Mouse (Mus musculus): Measurements from ENCODE around the gene Tpcn1. TPM values are rescaled to one million over a fixed set of nuclear protein-coding genes. Genes with fewer than 3 reads are reported as not detected.

Gene Tpcn1
- polyA plus RNA-seq, 1 experiment from 2014 or later: 21.4 TPM

DNA sequence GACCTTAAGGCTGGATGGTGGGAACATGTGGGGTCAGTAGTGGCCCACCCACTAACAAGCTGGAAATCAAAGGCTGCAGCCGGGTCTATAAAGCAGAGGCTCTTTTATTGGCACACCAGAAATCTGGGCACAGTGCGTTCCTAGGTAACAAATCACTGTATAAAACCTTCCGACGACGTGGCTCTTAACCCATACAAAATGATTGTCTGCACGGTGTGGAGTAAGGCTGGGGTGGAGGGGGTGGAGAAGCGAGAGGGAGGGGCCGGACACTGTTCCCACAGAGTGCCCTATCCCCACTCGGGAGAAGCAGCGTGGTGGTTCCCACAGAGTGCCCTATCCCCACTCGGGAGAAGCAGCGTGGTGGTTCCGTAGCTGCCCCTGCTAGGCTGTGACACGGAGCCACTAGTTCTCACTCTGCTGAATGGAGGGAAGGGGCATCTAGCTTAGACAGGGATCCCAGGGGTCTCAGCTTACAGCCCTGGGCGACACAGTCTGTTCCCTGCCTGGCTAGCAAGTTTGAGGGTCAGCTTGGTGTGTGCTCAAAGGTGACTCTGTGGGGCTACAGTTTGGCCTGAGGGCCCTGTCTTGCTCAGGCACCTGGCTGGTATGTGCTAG lies 54.3 kb downstream of the Tpcn1 start:
- H3K27ac ChIP-seq (ENCODE audit: low read length): no peak overlapping the region
- WGBS: 60% methylated on average over 15 of the region's 15 CpGs
- H3K4me2 ChIP-seq (ENCODE audit: low read depth, low read length): no peak overlapping the region
- H3K4me3 ChIP-seq (ENCODE audit: low read length): no peak overlapping the region
- peaks cover 15% of the 10 kb centered on the region; the same call in 1 of the 2 replicates for H3K36me3 ChIP-seq (ENCODE audit: control insufficient read depth, insufficient read depth, low read length)
- no peaks in the 10 kb centered on the region for H3K4me1 ChIP-seq (ENCODE audit: control insufficient read depth, insufficient read depth, low read length)
- no peak overlapping the region for H3K9ac ChIP-seq (ENCODE audit: low read depth, low read length)
- no peaks in the 10 kb centered on the region for H3K27me3 ChIP-seq (replicated peaks; ENCODE audit: control insufficient read depth, insufficient read depth, low read length)
- H3K9me3 ChIP-seq (ENCODE audit: control insufficient read depth, low read length): no peaks in the 10 kb centered on the region
- ATAC-seq: no peak

DNA sequence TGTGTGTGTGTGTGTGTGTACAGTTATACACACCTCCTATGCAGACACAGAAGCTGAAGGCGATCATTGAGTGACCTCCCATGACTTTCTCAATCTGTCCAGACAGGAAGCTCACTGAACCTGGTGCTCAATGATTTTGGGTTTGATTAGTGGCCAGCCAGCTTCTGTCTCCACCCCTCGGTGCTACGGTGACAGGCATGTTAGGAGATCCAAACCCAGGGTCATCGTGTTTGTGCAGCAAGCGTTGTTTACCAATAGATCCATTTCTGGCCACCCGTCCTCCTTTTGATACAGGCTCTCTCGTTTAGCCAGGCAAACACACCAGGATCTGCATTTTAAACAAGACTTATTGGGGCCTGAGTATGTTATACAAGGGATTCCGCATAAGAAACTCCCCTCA lies 56.8 kb downstream of the Tpcn1 start:
- Histone ChIP-seq H3K36me3 (ENCODE audit: control insufficient read depth, insufficient read depth, low read length) (0 out of 2 replicates have a peak, but pooled peaks cover 6% of the 10 kb centered on the region), H3K4me3 (ENCODE audit: low read length) (no peak overlapping the region), H3K4me1 (ENCODE audit: control insufficient read depth, insufficient read depth, low read length) (no peaks in the 10 kb centered on the region), H3K27me3 (replicated peaks; ENCODE audit: control insufficient read depth, insufficient read depth, low read length) (no peaks in the 10 kb centered on the region), H3K4me2 (ENCODE audit: low read depth, low read length) (no peak overlapping the region), H3K27ac (ENCODE audit: low read length) (no peak overlapping the region), H3K9ac (ENCODE audit: low read depth, low read length) (no peak overlapping the region), H3K9me3 (ENCODE audit: control insufficient read depth, low read length) (no peaks in the 10 kb centered on the region)
- ATAC-seq: no peak
- 78% methylated on average over 8 of the region's 8 CpGs for WGBS

DNA sequence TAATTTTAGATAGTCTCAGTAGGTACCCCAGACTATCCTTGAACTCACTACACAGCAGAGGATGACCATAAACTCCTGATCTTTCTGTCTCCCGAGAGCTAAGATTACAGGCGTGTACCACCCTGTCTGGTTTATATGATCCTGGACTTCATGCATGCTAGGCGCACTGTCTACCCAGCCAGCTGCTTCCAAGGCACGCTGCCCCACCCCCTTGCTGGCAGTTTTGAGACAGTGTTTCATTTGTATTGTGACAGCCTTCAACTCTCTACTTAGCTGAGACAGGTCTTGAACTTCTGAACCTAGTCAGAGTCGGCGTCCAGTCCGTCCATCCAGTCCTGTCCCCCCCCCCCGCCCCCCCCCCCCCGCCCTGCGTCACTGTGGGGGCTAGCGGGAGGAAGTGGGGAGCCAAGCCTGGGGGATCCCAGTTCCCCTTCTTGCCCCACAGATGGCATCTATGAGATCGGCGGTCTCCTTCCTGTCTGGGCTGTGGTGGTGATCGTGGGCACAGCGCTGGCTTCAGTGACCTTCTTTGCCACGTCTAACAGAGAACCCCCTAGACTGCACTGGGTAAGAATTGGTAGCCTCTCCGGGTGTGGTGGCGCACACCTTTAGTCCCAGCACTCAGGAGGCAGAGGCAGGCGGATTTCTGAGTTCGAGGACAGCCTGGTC lies 61.0 kb downstream of the Tpcn1 start:
- H3K36me3 ChIP-seq (ENCODE audit: control insufficient read depth, insufficient read depth, low read length): no peaks in the 10 kb centered on the region
- 82% methylated on average over 16 of the region's 20 CpGs for WGBS
- H3K4me1 ChIP-seq (ENCODE audit: control insufficient read depth, insufficient read depth, low read length): no peaks in the 10 kb centered on the region
- no peak overlapping the region for H3K9ac ChIP-seq (ENCODE audit: low read depth, low read length)
- no peak overlapping the region for H3K4me2 ChIP-seq (ENCODE audit: low read depth, low read length)
- H3K27ac ChIP-seq (ENCODE audit: low read length): no peak overlapping the region
- no peak overlapping the region for H3K4me3 ChIP-seq (ENCODE audit: low read length)
- no peaks in the 10 kb centered on the region for H3K27me3 ChIP-seq (replicated peaks; ENCODE audit: control insufficient read depth, insufficient read depth, low read length)
- no peaks in the 10 kb centered on the region for H3K9me3 ChIP-seq (ENCODE audit: control insufficient read depth, low read length)
- no peak for ATAC-seq

DNA sequence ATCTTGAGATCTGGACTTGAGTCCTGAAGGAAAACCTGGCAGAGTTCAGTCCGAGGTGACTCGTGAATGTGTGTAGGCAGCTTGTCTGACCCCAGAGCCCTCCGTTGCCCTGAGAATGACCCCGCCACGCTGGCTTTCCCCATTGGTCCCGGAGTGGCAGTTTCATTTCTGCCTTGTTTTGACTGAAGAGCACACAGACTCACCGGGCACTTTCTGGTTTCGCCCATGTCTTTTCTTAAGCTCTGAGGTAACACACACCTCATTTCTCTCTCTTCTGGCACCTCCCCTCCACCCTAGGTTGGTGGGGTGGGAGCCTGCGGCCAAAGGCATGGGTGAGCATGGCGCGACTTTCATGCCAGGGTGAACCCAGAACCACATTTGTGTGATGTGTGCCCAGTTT lies 62.2 kb downstream of the Tpcn1 start:
- Histone ChIP-seq H3K27ac (ENCODE audit: low read length) (no peak overlapping the region), H3K4me3 (ENCODE audit: low read length) (no peak overlapping the region), H3K36me3 (ENCODE audit: control insufficient read depth, insufficient read depth, low read length) (no peaks in the 10 kb centered on the region), H3K4me1 (ENCODE audit: control insufficient read depth, insufficient read depth, low read length) (no peaks in the 10 kb centered on the region), H3K9me3 (ENCODE audit: control insufficient read depth, low read length) (no peaks in the 10 kb centered on the region), H3K9ac (ENCODE audit: low read depth, low read length) (no peak overlapping the region), H3K27me3 (replicated peaks; ENCODE audit: control insufficient read depth, insufficient read depth, low read length) (no peaks in the 10 kb centered on the region), H3K4me2 (ENCODE audit: low read depth, low read length) (no peak overlapping the region)
- WGBS: 64% methylated on average over 11 of the region's 11 CpGs
- no peak for ATAC-seq

DNA sequence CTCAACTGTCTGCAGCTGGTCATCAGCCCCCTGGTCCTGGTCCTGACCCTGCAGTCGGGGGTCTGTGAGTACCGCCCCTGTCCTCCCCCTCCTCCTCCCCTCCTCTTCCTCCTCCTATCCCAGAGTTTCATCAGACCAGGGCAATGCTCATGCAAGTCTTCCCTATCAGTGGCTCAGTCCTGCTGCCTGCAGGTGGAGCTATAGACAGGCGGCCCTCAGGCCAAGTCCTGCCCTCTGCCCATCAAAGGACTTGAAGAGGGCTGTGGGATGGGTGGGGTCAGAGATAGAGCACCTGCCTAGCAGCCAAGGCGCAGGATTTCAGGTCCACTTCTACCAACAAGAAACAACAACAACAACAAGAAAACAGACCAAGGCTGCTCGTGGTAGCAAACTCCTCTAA lies 62.7 kb downstream of the Tpcn1 start:
- no peak overlapping the region for H3K27ac ChIP-seq (ENCODE audit: low read length)
- H3K27me3 ChIP-seq (replicated peaks; ENCODE audit: control insufficient read depth, insufficient read depth, low read length): no peaks in the 10 kb centered on the region
- no peaks in the 10 kb centered on the region for H3K4me1 ChIP-seq (ENCODE audit: control insufficient read depth, insufficient read depth, low read length)
- H3K9ac ChIP-seq (ENCODE audit: low read depth, low read length): no peak overlapping the region
- H3K9me3 ChIP-seq (ENCODE audit: control insufficient read depth, low read length): no peaks in the 10 kb centered on the region
- WGBS: 32% methylated on average over 5 of the region's 5 CpGs
- ATAC-seq: peak; percentile 54; the same call in 1 of the 2 replicates
- no peak overlapping the region for H3K4me3 ChIP-seq (ENCODE audit: low read length)
- no peaks in the 10 kb centered on the region for H3K36me3 ChIP-seq (ENCODE audit: control insufficient read depth, insufficient read depth, low read length)
- H3K4me2 ChIP-seq (ENCODE audit: low read depth, low read length): no peak overlapping the region

DNA sequence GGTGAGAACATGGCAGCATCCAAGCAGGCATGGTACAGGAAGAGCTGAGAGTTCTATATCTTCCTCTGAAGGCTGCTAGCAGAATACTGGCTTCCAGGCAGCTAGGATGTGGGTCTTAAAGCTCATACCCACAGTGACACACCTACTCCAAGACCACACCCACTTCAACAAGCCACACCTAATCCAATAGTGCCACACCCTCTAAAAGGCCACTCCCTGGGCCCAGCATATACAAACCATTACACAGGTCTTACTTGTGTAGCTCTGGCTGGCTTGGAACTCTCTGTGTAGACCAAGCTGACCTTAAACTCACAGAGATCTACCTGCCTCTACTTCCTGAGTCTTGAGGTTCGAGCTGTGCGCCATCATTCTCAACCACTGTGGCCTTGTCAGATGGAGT lies 63.7 kb downstream of the Tpcn1 start:
- no peak overlapping the region for H3K9ac ChIP-seq (ENCODE audit: low read depth, low read length)
- H3K4me2 ChIP-seq (ENCODE audit: low read depth, low read length): no peak overlapping the region
- H3K27ac ChIP-seq (ENCODE audit: low read length): no peak overlapping the region
- 97% methylated on average over 2 of the region's 2 CpGs for WGBS
- no peak for ATAC-seq
- no peaks in the 10 kb centered on the region for H3K36me3 ChIP-seq (ENCODE audit: control insufficient read depth, insufficient read depth, low read length)
- no peaks in the 10 kb centered on the region for H3K27me3 ChIP-seq (replicated peaks; ENCODE audit: control insufficient read depth, insufficient read depth, low read length)
- no peaks in the 10 kb centered on the region for H3K4me1 ChIP-seq (ENCODE audit: control insufficient read depth, insufficient read depth, low read length)
- no peaks in the 10 kb centered on the region for H3K9me3 ChIP-seq (ENCODE audit: control insufficient read depth, low read length)
- H3K4me3 ChIP-seq (ENCODE audit: low read length): no peak overlapping the region

DNA sequence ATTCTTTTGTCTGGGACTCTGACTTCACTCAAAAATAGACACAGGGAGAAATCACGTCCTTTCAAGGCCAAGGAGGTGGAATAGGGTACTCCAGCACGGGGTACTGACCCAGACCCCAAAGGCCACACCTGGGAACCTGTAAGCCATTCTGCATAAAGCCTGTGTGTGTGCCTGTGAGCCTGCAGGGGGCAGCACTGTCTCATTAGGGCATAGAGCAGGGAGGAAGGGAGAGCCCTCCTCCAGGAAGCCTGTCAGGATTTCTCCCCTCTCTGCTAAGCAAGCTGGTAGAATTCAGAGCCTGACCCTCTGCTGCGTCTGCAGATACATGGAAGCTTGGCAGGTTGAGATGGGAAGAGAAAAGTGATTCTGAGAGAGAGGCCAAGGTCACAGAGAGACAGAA lies 65.8 kb downstream of the Tpcn1 start:
- Histone ChIP-seq H3K36me3 (ENCODE audit: control insufficient read depth, insufficient read depth, low read length) (no peaks in the 10 kb centered on the region), H3K9ac (ENCODE audit: low read depth, low read length) (no peak overlapping the region), H3K4me1 (ENCODE audit: control insufficient read depth, insufficient read depth, low read length) (0 out of 2 replicates have a peak, but pooled peaks cover under 1% of the 10 kb centered on the region), H3K27me3 (replicated peaks; ENCODE audit: control insufficient read depth, insufficient read depth, low read length) (no peaks in the 10 kb centered on the region), H3K4me3 (ENCODE audit: low read length) (no peak overlapping the region), H3K27ac (ENCODE audit: low read length) (no peak overlapping the region), H3K4me2 (ENCODE audit: low read depth, low read length) (no peak overlapping the region), H3K9me3 (ENCODE audit: control insufficient read depth, low read length) (no peaks in the 10 kb centered on the region)
- 77% methylated on average over 3 of the region's 3 CpGs for WGBS
- no peak for ATAC-seq

DNA sequence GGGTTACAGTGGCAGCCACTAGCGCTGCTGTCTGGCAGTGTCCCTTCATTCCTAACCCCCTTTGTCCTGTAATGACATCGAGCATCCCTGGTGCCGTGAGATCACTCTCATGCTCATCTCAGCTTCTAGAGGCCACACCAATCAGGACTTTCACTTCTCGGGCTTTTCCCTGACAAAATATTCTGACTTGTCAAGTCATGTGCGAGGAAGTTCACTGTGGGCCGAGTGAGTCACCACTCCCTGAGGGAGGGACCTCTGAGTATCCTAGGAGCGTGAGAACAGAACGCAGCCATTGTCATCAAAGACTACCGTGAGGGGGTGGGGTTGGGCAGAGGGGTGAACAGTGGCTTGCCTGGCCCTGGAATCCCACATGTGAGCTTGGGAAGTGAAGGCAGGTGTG lies 70.9 kb downstream of the Tpcn1 start:
- H3K4me1 ChIP-seq (ENCODE audit: control insufficient read depth, insufficient read depth, low read length): peaks cover 43% of the 10 kb centered on the region
- no peak overlapping the region for H3K27ac ChIP-seq (ENCODE audit: low read length)
- no peaks in the 10 kb centered on the region for H3K9me3 ChIP-seq (ENCODE audit: control insufficient read depth, low read length)
- H3K36me3 ChIP-seq (ENCODE audit: control insufficient read depth, insufficient read depth, low read length): no peaks in the 10 kb centered on the region
- WGBS: 47% methylated on average over 9 of the region's 9 CpGs
- ATAC-seq: no peak
- H3K27me3 ChIP-seq (replicated peaks; ENCODE audit: control insufficient read depth, insufficient read depth, low read length): no peaks in the 10 kb centered on the region
- H3K9ac ChIP-seq (ENCODE audit: low read depth, low read length): no peak overlapping the region
- no peak overlapping the region for H3K4me3 ChIP-seq (ENCODE audit: low read length)
- no peak overlapping the region for H3K4me2 ChIP-seq (ENCODE audit: low read depth, low read length)

DNA sequence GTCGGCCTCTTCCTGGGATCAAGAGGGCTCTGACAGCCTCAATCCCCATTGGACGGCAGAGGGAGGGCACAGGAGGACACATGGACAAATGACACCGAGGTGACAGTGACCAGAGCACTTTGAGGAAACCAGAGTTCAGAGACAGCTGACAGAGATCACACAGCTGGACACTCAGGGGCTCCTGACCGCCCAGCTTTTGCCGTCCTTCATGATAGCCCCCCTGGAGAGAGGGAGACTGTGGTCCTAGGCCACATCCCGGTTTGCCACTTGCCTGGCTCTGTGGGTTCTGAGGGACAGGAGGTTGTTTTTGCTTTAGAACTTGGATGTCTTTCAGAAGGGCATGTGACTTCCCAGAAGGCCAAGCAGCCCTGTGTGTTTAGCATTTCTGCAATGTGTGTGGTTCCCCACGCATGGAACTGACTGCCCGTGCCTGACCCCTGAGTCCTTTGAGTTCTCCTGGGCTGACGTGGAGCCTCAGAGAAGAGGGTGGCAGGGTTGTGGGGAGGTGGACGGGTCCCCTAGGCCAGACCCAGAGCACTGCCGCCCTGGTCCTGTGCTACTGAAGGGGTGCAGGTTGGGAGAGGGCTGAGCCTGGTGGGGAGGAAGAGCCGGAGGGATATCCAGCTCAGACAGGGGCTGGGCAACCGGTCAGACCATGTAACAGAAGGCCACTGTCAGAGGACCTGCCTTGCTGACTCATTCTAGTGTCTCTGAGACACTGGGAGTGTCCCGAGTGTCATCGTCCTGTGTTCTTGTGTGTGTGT lies 72.1 kb downstream of the Tpcn1 start:
- Histone ChIP-seq H3K4me2 (ENCODE audit: low read depth, low read length) (no peak overlapping the region), H3K36me3 (ENCODE audit: control insufficient read depth, insufficient read depth, low read length) (no peaks in the 10 kb centered on the region), H3K4me1 (ENCODE audit: control insufficient read depth, insufficient read depth, low read length) (peaks cover 51% of the 10 kb centered on the region), H3K9me3 (ENCODE audit: control insufficient read depth, low read length) (no peaks in the 10 kb centered on the region), H3K4me3 (ENCODE audit: low read length) (no peak overlapping the region), H3K9ac (ENCODE audit: low read depth, low read length) (peak overlapping the region; percentile 33; the same call in 1 of the 2 replicates), H3K27ac (ENCODE audit: low read length) (peak overlapping the region; percentile 41; the same call in 1 of the 2 replicates), H3K27me3 (replicated peaks; ENCODE audit: control insufficient read depth, insufficient read depth, low read length) (no peaks in the 10 kb centered on the region)
- WGBS: 56% methylated on average over 15 of the region's 15 CpGs
- 0 out of 2 replicates have a peak, but pooled peaks have one; percentile 10 for ATAC-seq

All from intestine, embryonic 16.5 days (tissue).